ENCODE assay signal across 16 mouse cellular contexts in genomic region chr1:84522963-84523280, GRCm38 (mm10).
A peak's percentile ranks its signal among the peaks of the same experiment; 100 is the strongest.
DNase-seq lines count a peak whose midpoint lies in the region; ATAC-seq lines count a peak whose summit lies in the region.
"Had no signal": no experiment of that assay in that cellular context is flagged by ENCODE, and none has a peak within 500 bp of the region (broad histone marks: within the 10 kb centered on the region; RNA-seq: fewer than 3 reads in every experiment).

No protein-coding gene starts in this region.

- intact Hi-C loops in heart, postnatal 36 days (cut with DNase I) = no loop called here

- no peak for ATAC-seq in hindbrain, embryonic 11.5 days (ENCODE audit: low FRiP score)
- ATAC-seq: intestine, postnatal 0 days had no signal

- WGBS in hindbrain, embryonic 11.5 days = 63% methylated on average over 4 of the region's 4 CpGs

- no peak overlapping the region for H3K4me2 ChIP-seq in hindbrain, embryonic 11.5 days (replicated peaks; ENCODE audit: low read depth, low read length)
- H3K4me2 ChIP-seq: heart, embryonic 13.5 days; hindbrain, embryonic 13.5 days had no signal

- no peak overlapping the region for H3K4me3 ChIP-seq in hindbrain, embryonic 11.5 days (ENCODE audit: low read depth, low read length)
- H3K4me3 ChIP-seq: heart, embryonic 13.5 days; hindbrain, embryonic 13.5 days; midbrain, embryonic 10.5 days had no signal

- no peaks in the 10 kb centered on the region for H3K27me3 ChIP-seq in hindbrain, embryonic 11.5 days (ENCODE audit: control insufficient read depth, insufficient read depth, low read length)
- H3K27me3 ChIP-seq: heart, embryonic 13.5 days; hindbrain, embryonic 13.5 days had no signal

- H3K36me3 ChIP-seq in hindbrain, embryonic 11.5 days (ENCODE audit: control insufficient read depth, insufficient read depth, low read length) = no peaks in the 10 kb centered on the region
- H3K36me3 ChIP-seq: heart, embryonic 13.5 days; midbrain, embryonic 10.5 days had no signal

- no peak overlapping the region for H3K27ac ChIP-seq in hindbrain, embryonic 11.5 days (ENCODE audit: low read depth, low read length)
- H3K27ac ChIP-seq: heart, embryonic 13.5 days; hindbrain, embryonic 13.5 days; liver, embryonic 14.5 days; midbrain, embryonic 10.5 days had no signal

- DNase-seq in embryo, embryonic 10.5 days (ENCODE audit: low spot score) = peak; percentile 14
- DNase-seq in embryo, embryonic 11 days = no peak
- DNase-seq in heart, adult 8-10 months (ENCODE audit: low spot score) = peak; percentile 24
- DNase-seq in heart, postnatal 36 days = no peak
- peak; percentile 59 for DNase-seq in 3T3-L1 (ENCODE audit: low read depth, low spot score)
- DNase-seq in layer of hippocampus, adult 8-10 months (ENCODE audit: low spot score in 2 of 2) = peak; percentile 37 to 43
- no peak for DNase-seq in hindbrain, embryonic 11.5 days (ENCODE audit: low spot score)
- no peak for DNase-seq in neural tube, embryonic 10.5 days (ENCODE audit: extremely low spot score, low spot score)
- DNase-seq: adrenal gland, adult 2 months; kidney, postnatal 25 days; lung, postnatal 14 days had no signal

- no peaks in the 10 kb centered on the region for H3K4me1 ChIP-seq in hindbrain, embryonic 11.5 days (replicated peaks; ENCODE audit: control insufficient read depth, insufficient read depth, low read length)
- H3K4me1 ChIP-seq: heart, embryonic 13.5 days; midbrain, embryonic 10.5 days had no signal

- H3K9ac ChIP-seq in hindbrain, embryonic 11.5 days (ENCODE audit: low read depth, low read length) = no peak overlapping the region
- H3K9ac ChIP-seq: heart, embryonic 13.5 days; hindbrain, embryonic 13.5 days; liver, embryonic 14.5 days had no signal

- no peaks in the 10 kb centered on the region for H3K9me3 ChIP-seq in hindbrain, embryonic 11.5 days (ENCODE audit: control insufficient read depth, low read length)
- H3K9me3 ChIP-seq: heart, embryonic 13.5 days; hindbrain, embryonic 13.5 days; midbrain, embryonic 10.5 days had no signal

Comparison
In these comparisons a context has a peak if more than half of its experiments do, and no peak if none do; other contexts are left out.
1. DNase-seq: peak in embryo, embryonic 10.5 days (single experiment), heart, adult 8-10 months (single experiment), 3T3-L1 (single experiment) and layer of hippocampus, adult 8-10 months (2 of 2); none in embryo, embryonic 11 days (single experiment), heart, postnatal 36 days (0 of 2), hindbrain, embryonic 11.5 days (single experiment) and neural tube, embryonic 10.5 days (single experiment).